Mouse (Mus musculus): Measurements from ENCODE around the gene Zfp9. TPM values are rescaled to one million over a fixed set of nuclear protein-coding genes. Genes with fewer than 3 reads are reported as not detected.

Zfp9 gene
- not detected in 4 replicates for total RNA-seq (2023)

GRCm38 (mm10) chr6:118478957-118479708, at the start of gene Zfp9:
Gene Zfp9 (minus strand): TSS chr6:118479320.

DNA sequence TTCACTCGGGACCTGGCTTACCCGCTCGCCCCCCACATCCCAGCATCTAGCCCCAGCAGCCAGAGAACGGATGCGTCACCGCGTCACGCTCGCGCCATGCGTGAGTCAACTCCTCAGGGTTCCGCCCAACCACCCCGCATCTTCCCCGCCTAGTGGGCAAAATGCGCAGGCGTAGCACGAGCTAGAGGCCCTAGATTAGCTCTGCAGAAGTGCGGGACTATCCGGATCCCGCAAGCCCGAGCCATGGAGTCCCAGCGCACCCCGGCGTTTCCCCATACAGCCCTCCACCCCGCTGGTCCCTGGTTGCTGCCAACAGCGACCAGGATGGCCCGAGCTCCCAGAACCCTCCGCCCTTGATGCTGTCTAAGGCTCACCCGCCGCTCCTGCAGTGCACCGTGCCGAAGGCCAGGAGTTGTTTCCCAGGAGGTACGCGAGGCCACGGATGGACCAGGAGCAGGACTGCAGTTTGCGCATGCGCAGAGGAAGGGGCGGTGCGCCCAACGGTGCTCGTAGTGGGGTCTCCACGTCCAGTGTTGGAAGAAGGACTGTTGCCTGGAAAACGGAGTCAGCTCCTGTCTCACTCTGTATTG, 24.0 kb downstream of the Zfp9 start, which contains the start of gene Zfp248:
Zfp248 (minus strand) TSS at position 487 of the 590 bp plus-strand sequence.

GRCm38 (mm10) chr6:118419050-118419920, 59.8 kb downstream of the Zfp9 start, which contains the start of gene Bms1:
Gene Bms1 (minus strand): TSS chr6:118419474.

Other genes starting within 250 kb of the Zfp9 start
- gene Bms1, start 59.8 kb downstream of the Zfp9 start, total RNA-seq (2023): 55.8 to 59.3 TPM (median 57.6 TPM) in 4 replicates
- gene Zfp248, start 23.8 kb downstream of the Zfp9 start, total RNA-seq (2023): 1.2 to 2.2 TPM (median 1.8 TPM) in 4 replicates
- gene Ankrd26, start 82.9 kb upstream of the Zfp9 start, total RNA-seq (2023): 6.9 to 12.0 TPM (median 8.8 TPM) in 4 replicates